Mouse (Mus musculus): ENCODE measurements around the gene Havcr1. TPM values are rescaled to one million over a fixed set of nuclear protein-coding genes. Genes with fewer than 3 reads are reported as not detected.
"Not testable (repeated sequence)": the region's sequence is repeated elsewhere in the genome, so short reads cannot be mapped to it uniquely, and the experiment has no call there.

Havcr1 gene
- total RNA-seq (2014; rRNA removed; ENCODE audit: low replicate concordance): not detected in 2 replicates
- not detected in 2 replicates for polyA plus RNA-seq (2015; fragmentation: Nextera tagmentation; extraction: Ambion mirVana)

- not testable (repeated sequence) for H3K4me2 ChIP-seq (ENCODE audit: low read depth, low read length); DNase-seq (ENCODE audit: low spot score); H3K27me3 ChIP-seq (ENCODE audit: control insufficient read depth, insufficient read depth, low read length); H3K27ac ChIP-seq (ENCODE audit: low read depth); ATAC-seq (ENCODE audit: insufficient read depth, low read depth); H3K9ac ChIP-seq (replicated peaks; ENCODE audit: low read depth, low read length); H3K4me3 ChIP-seq (ENCODE audit: low read depth, low read length); H3K9me3 ChIP-seq (replicated peaks; ENCODE audit: control insufficient read depth, low read length); H3K4me1 ChIP-seq (ENCODE audit: control insufficient read depth, insufficient read depth); H3K36me3 ChIP-seq (replicated peaks; ENCODE audit: control insufficient read depth, insufficient read depth, low read length)
- WGBS: 88% methylated on average over 1 of the region's 1 CpGs
Observed at GRCm38 (mm10) chr11:46735076-46735475, at the start of gene Havcr1. TSS of gene Havcr1 (plus strand) at chr11:46735080.

- H3K9ac ChIP-seq (replicated peaks; ENCODE audit: low read depth, low read length): no peak overlapping the region
- no peak overlapping the region for H3K27ac ChIP-seq (ENCODE audit: low read depth)
- H3K27me3 ChIP-seq (ENCODE audit: control insufficient read depth, insufficient read depth, low read length): no peaks in the 10 kb centered on the region
- H3K9me3 ChIP-seq (replicated peaks; ENCODE audit: control insufficient read depth, low read length): no peaks in the 10 kb centered on the region
- DNase-seq (ENCODE audit: low spot score) (no peak), ATAC-seq (ENCODE audit: insufficient read depth, low read depth) (no peak)
- 84% methylated on average over 2 of the region's 2 CpGs for WGBS
- H3K4me3 ChIP-seq (ENCODE audit: low read depth, low read length): no peak overlapping the region
- TF ChIP-seq EP300 (IDR thresholded peaks at IDR 0.05; ENCODE audit: low read depth) (no peak), CTCF (IDR thresholded peaks at IDR 0.05; ENCODE audit: low read depth) (no peak)
- no peaks in the 10 kb centered on the region for H3K36me3 ChIP-seq (replicated peaks; ENCODE audit: control insufficient read depth, insufficient read depth, low read length)
- H3K4me2 ChIP-seq (ENCODE audit: low read depth, low read length): no peak overlapping the region
- H3K4me1 ChIP-seq (ENCODE audit: control insufficient read depth, insufficient read depth): no peaks in the 10 kb centered on the region
Observed at GRCm38 (mm10) chr11:46690136-46690535, 44.7 kb upstream of the Havcr1 start.

GRCm38 (mm10) chr11:46695849-46696248, 39.0 kb upstream of the Havcr1 start:
- H3K9me3 ChIP-seq (replicated peaks; ENCODE audit: control insufficient read depth, low read length); H3K9ac ChIP-seq (replicated peaks; ENCODE audit: low read depth, low read length); ATAC-seq (ENCODE audit: insufficient read depth, low read depth); H3K27me3 ChIP-seq (ENCODE audit: control insufficient read depth, insufficient read depth, low read length); H3K36me3 ChIP-seq (replicated peaks; ENCODE audit: control insufficient read depth, insufficient read depth, low read length); H3K27ac ChIP-seq (ENCODE audit: low read depth); H3K4me2 ChIP-seq (ENCODE audit: low read depth, low read length); H3K4me3 ChIP-seq (ENCODE audit: low read depth, low read length); DNase-seq (ENCODE audit: low spot score); H3K4me1 ChIP-seq (ENCODE audit: control insufficient read depth, insufficient read depth): not testable (repeated sequence)
- WGBS: 66% methylated on average over 2 of the region's 2 CpGs

- Histone ChIP-seq H3K4me3 (ENCODE audit: low read depth, low read length) (no peak overlapping the region), H3K4me1 (ENCODE audit: control insufficient read depth, insufficient read depth) (no peaks in the 10 kb centered on the region), H3K36me3 (replicated peaks; ENCODE audit: control insufficient read depth, insufficient read depth, low read length) (no peaks in the 10 kb centered on the region), H3K27ac (ENCODE audit: low read depth) (no peak overlapping the region), H3K9ac (replicated peaks; ENCODE audit: low read depth, low read length) (no peak overlapping the region), H3K27me3 (ENCODE audit: control insufficient read depth, insufficient read depth, low read length) (no peaks in the 10 kb centered on the region), H3K4me2 (ENCODE audit: low read depth, low read length) (no peak overlapping the region), H3K9me3 (replicated peaks; ENCODE audit: control insufficient read depth, low read length) (no peaks in the 10 kb centered on the region)
- TF ChIP-seq CTCF (IDR thresholded peaks at IDR 0.05; ENCODE audit: low read depth) (no peak), EP300 (IDR thresholded peaks at IDR 0.05; ENCODE audit: low read depth) (no peak)
- 63% methylated on average over 5 of the region's 5 CpGs for WGBS
- DNase-seq (ENCODE audit: low spot score) (no peak), ATAC-seq (ENCODE audit: insufficient read depth, low read depth) (no peak)
Observed at GRCm38 (mm10) chr11:46697433-46698277, 37.2 kb upstream of the Havcr1 start.

GRCm38 (mm10) chr11:46698278-46698655, 36.6 kb upstream of the Havcr1 start:
- H3K9me3 ChIP-seq (replicated peaks; ENCODE audit: control insufficient read depth, low read length): no peaks in the 10 kb centered on the region
- TF ChIP-seq CTCF (IDR thresholded peaks at IDR 0.05; ENCODE audit: low read depth) (no peak), EP300 (IDR thresholded peaks at IDR 0.05; ENCODE audit: low read depth) (no peak)
- no peak overlapping the region for H3K4me3 ChIP-seq (ENCODE audit: low read depth, low read length)
- H3K27ac ChIP-seq (ENCODE audit: low read depth): no peak overlapping the region
- H3K9ac ChIP-seq (replicated peaks; ENCODE audit: low read depth, low read length): no peak overlapping the region
- no peaks in the 10 kb centered on the region for H3K36me3 ChIP-seq (replicated peaks; ENCODE audit: control insufficient read depth, insufficient read depth, low read length)
- H3K27me3 ChIP-seq (ENCODE audit: control insufficient read depth, insufficient read depth, low read length): no peaks in the 10 kb centered on the region
- ATAC-seq (ENCODE audit: insufficient read depth, low read depth): no peak
- H3K4me1 ChIP-seq (ENCODE audit: control insufficient read depth, insufficient read depth): no peaks in the 10 kb centered on the region
- no peak overlapping the region for H3K4me2 ChIP-seq (ENCODE audit: low read depth, low read length)
- no peak for DNase-seq (ENCODE audit: low spot score)
- WGBS: 69% methylated on average over 6 of the region's 6 CpGs

GRCm38 (mm10) chr11:46698830-46699229, 36.0 kb upstream of the Havcr1 start:
- no peaks in the 10 kb centered on the region for H3K27me3 ChIP-seq (ENCODE audit: control insufficient read depth, insufficient read depth, low read length)
- DNase-seq (ENCODE audit: low spot score): no peak
- H3K27ac ChIP-seq (ENCODE audit: low read depth): no peak overlapping the region
- no peaks in the 10 kb centered on the region for H3K4me1 ChIP-seq (ENCODE audit: control insufficient read depth, insufficient read depth)
- no peak for ATAC-seq (ENCODE audit: insufficient read depth, low read depth)
- 81% methylated on average over 5 of the region's 5 CpGs for WGBS
- no peaks in the 10 kb centered on the region for H3K9me3 ChIP-seq (replicated peaks; ENCODE audit: control insufficient read depth, low read length)
- no peak overlapping the region for H3K4me2 ChIP-seq (ENCODE audit: low read depth, low read length)
- no peak overlapping the region for H3K4me3 ChIP-seq (ENCODE audit: low read depth, low read length)
- no peak for TF ChIP-seq EP300 (IDR thresholded peaks at IDR 0.05; ENCODE audit: low read depth)
- no peak for TF ChIP-seq CTCF (IDR thresholded peaks at IDR 0.05; ENCODE audit: low read depth)
- no peaks in the 10 kb centered on the region for H3K36me3 ChIP-seq (replicated peaks; ENCODE audit: control insufficient read depth, insufficient read depth, low read length)
- no peak overlapping the region for H3K9ac ChIP-seq (replicated peaks; ENCODE audit: low read depth, low read length)

Data from heart, postnatal 0 days (tissue).